ENCODE assay signal across 8 mouse cellular contexts in genomic region chr9:59035342-59036158, GRCm38 (mm10). TPM values are rescaled to one million over a fixed set of nuclear protein-coding genes. Genes with fewer than 3 reads are reported as not detected.
DNase-seq lines count a peak whose midpoint lies in the region; ATAC-seq and TF ChIP-seq lines count a peak whose summit lies in the region.

No protein-coding gene starts in this region.

- H3K9ac ChIP-seq in limb, embryonic 11.5 days (ENCODE audit: low read length) = peak overlapping the region; percentile 93
- H3K9ac ChIP-seq in midbrain, embryonic 14.5 days (replicated peaks; ENCODE audit: low read length) = peak overlapping the region; percentile 87

- H3K36me3 ChIP-seq in kidney, adult 2 months (ENCODE audit: control insufficient read depth, insufficient read depth, low read length) = no peaks in the 10 kb centered on the region
- no peaks in the 10 kb centered on the region for H3K36me3 ChIP-seq in limb, embryonic 11.5 days (ENCODE audit: control insufficient read depth, insufficient read depth, low read length)
- H3K36me3 ChIP-seq in midbrain, embryonic 14.5 days (ENCODE audit: control insufficient read depth, insufficient read depth, low read length) = no peaks in the 10 kb centered on the region
- H3K36me3 ChIP-seq in testis, adult 2 months (ENCODE audit: control insufficient read depth, insufficient read depth, low read length) = no peaks in the 10 kb centered on the region

- peak overlapping the region; percentile 73 for H3K4me2 ChIP-seq in limb, embryonic 11.5 days (ENCODE audit: low read depth, severe bottlenecking)
- peak overlapping the region; percentile 84 for H3K4me2 ChIP-seq in midbrain, embryonic 14.5 days (ENCODE audit: low read length)

- H3K4me3 ChIP-seq in kidney, adult 2 months (ENCODE audit: insufficient read depth, low read depth, low read length) = peak overlapping the region; percentile 56
- H3K4me3 ChIP-seq in limb, embryonic 11.5 days (ENCODE audit: low read depth, low read length) = peak overlapping the region; percentile 92
- peak overlapping the region; percentile 96 for H3K4me3 ChIP-seq in midbrain, embryonic 14.5 days (replicated peaks; ENCODE audit: low read depth, low read length)
- peak overlapping the region; percentile 69 for H3K4me3 ChIP-seq in testis, adult 2 months (ENCODE audit: control insufficient read depth, low read depth, low read length)

- H3K4me1 ChIP-seq in kidney, adult 2 months (ENCODE audit: control insufficient read depth, insufficient read depth, low read length) = peaks cover 5% of the 10 kb centered on the region; the same call in 1 of the 2 replicates
- H3K4me1 ChIP-seq in limb, embryonic 11.5 days (ENCODE audit: control insufficient read depth, insufficient read depth, low read length) = no peaks in the 10 kb centered on the region
- peaks cover 17% of the 10 kb centered on the region for H3K4me1 ChIP-seq in midbrain, embryonic 14.5 days (ENCODE audit: control insufficient read depth, insufficient read depth, low read length)
- peaks cover 5% of the 10 kb centered on the region for H3K4me1 ChIP-seq in testis, adult 2 months (ENCODE audit: control insufficient read depth, insufficient read depth, low read length)

- TF ChIP-seq POLR2A in kidney, adult 2 months (IDR thresholded peaks at IDR 0.05; ENCODE audit: low read depth, low read length) = no peak
- TF ChIP-seq POLR2A in testis, adult 2 months (IDR thresholded peaks at IDR 0.05; ENCODE audit: control insufficient read depth, low read depth, low read length) = no peak

- H3K27ac ChIP-seq in kidney, adult 2 months (ENCODE audit: insufficient read depth, low read depth, low read length) = peak overlapping the region; percentile 52
- H3K27ac ChIP-seq in limb, embryonic 11.5 days (replicated peaks; ENCODE audit: low read depth, low read length) = peak overlapping the region; percentile 98
- H3K27ac ChIP-seq in midbrain, embryonic 14.5 days (replicated peaks; ENCODE audit: low read depth, low read length) = peak overlapping the region; percentile 98
- peak overlapping the region; percentile 91 for H3K27ac ChIP-seq in testis, adult 2 months (ENCODE audit: control insufficient read depth, insufficient read depth, low read depth, low read length)

- H3K9me3 ChIP-seq in limb, embryonic 11.5 days (ENCODE audit: control insufficient read depth, low read length) = no peaks in the 10 kb centered on the region
- no peaks in the 10 kb centered on the region for H3K9me3 ChIP-seq in midbrain, embryonic 14.5 days (ENCODE audit: control insufficient read depth, low read length)

- TF ChIP-seq CTCF in kidney, adult 2 months (conservative IDR thresholded peaks at IDR 0.05; ENCODE audit: insufficient read depth, insufficient read length, low read depth, low read length) = 0 out of 2 replicates have a peak, but pooled peaks have one; percentile 9
- no peak for TF ChIP-seq CTCF in testis, adult 2 months (IDR thresholded peaks at IDR 0.05; ENCODE audit: control insufficient read depth, insufficient read depth, insufficient replicate concordance, low read depth, low read length)

- H3K27me3 ChIP-seq in kidney, adult 2 months (replicated peaks; ENCODE audit: control insufficient read depth, insufficient read depth, low read length) = no peaks in the 10 kb centered on the region
- H3K27me3 ChIP-seq in limb, embryonic 11.5 days (ENCODE audit: control insufficient read depth, insufficient read depth, low read length) = no peaks in the 10 kb centered on the region
- H3K27me3 ChIP-seq in midbrain, embryonic 14.5 days (ENCODE audit: control insufficient read depth, insufficient read depth, low read length) = no peaks in the 10 kb centered on the region
- H3K27me3 ChIP-seq in testis, adult 2 months (ENCODE audit: control insufficient read depth, insufficient read depth, low read length) = no peaks in the 10 kb centered on the region

- peak; percentile 11 for DNase-seq in CD4-positive, CD25-positive, alpha-beta regulatory T cell, adult 2 months (ENCODE audit: low read depth, low spot score)
- DNase-seq in gastrocnemius, postnatal 14 days = peak; percentile 55
- peak; percentile 53 for DNase-seq in kidney, adult 2 months
- peak; percentile 74 for DNase-seq in limb, embryonic 11.5 days (ENCODE audit: low spot score)
- peak; percentile 77 for DNase-seq in midbrain, embryonic 14.5 days

- intact Hi-C loops in gastrocnemius, postnatal 14 days (cut with DNase I; ENCODE audit: low total_unique reads) = no loop called here

- WGBS in kidney, adult 2 months = under 1% methylated on average over 61 of the region's 63 CpGs
- WGBS in limb, embryonic 11.5 days = under 1% methylated on average over 62 of the region's 63 CpGs
- WGBS in midbrain, embryonic 14.5 days = under 1% methylated on average over 54 of the region's 63 CpGs

- ATAC-seq in CD4-positive, CD25-positive, alpha-beta regulatory T cell, adult 4 months = no peak
- 0 out of 2 replicates have a peak, but pooled peaks have one; percentile 18 for ATAC-seq in common myeloid progenitor, adult 5-6 weeks (replicated peaks; ENCODE audit: low read depth, poor library complexity, severe bottlenecking)
- peak; percentile 55 for ATAC-seq in limb, embryonic 11.5 days (ENCODE audit: insufficient number of reproducible peaks, low FRiP score, low TSS enrichment, low read depth)
- ATAC-seq in midbrain, embryonic 14.5 days (ENCODE audit: low FRiP score, low TSS enrichment) = peak; percentile 21

RNA-seq across cellular contexts. Expression of gene Neo1, which starts 0.7 kb away (rescaled TPM):
- polyA plus RNA-seq in CD4-positive, CD25-positive, alpha-beta regulatory T cell, adult 4 months (2017; shearing (Covaris generic)) = under 1 TPM; 0.24 to 0.32 TPM
- total RNA-seq in common myeloid progenitor, adult 5-6 weeks (2017) = 0.14 and 0.15 TPM in 2 replicates
- 10 to 100 TPM; 38.5 to 42.1 TPM for total RNA-seq in gastrocnemius, postnatal 14 days (2021)
- polyA plus RNA-seq in kidney, adult 2 months (2012; rRNA removed) = 21.6 and 25.4 TPM in 2 replicates
- 43.2 and 44.7 TPM in 2 replicates for polyA plus RNA-seq in limb, embryonic 11.5 days (2014; fragmentation: Nextera tagmentation; extraction: Ambion mirVana)
- 48.8 and 59.7 TPM in 2 replicates for polyA plus RNA-seq in midbrain, embryonic 14.5 days (2014; fragmentation: Nextera tagmentation; extraction: Ambion mirVana)
- polyA plus RNA-seq in testis, adult 2 months (2012; rRNA removed) = 12.9 and 17.5 TPM in 2 replicates

Comparison
In these comparisons a context has a peak if more than half of its experiments do, and no peak if none do; other contexts are left out.
1. DNase-seq: peak in every context shown above with its lines; median percentile 77 in midbrain, embryonic 14.5 days; 74 in limb, embryonic 11.5 days; 55 in gastrocnemius, postnatal 14 days; 53 in kidney, adult 2 months; 11 in CD4-positive, CD25-positive, alpha-beta regulatory T cell, adult 2 months.
2. RNA of gene Neo1, which starts 0.7 kb away (polyA plus RNA-seq): 48.8 to 59.7 TPM in midbrain, embryonic 14.5 days, 43.2 to 44.7 TPM in limb, embryonic 11.5 days, 21.6 to 25.4 TPM in kidney, adult 2 months and 12.9 to 17.5 TPM in testis, adult 2 months; 0.24 to 0.32 TPM in CD4-positive, CD25-positive, alpha-beta regulatory T cell, adult 4 months; every median in the first group is over 10 times any median in the second.
3. Peak in every context shown above with its lines, with median percentiles within 50 percentile points of each other: H3K27ac ChIP-seq and H3K4me3 ChIP-seq.